Mouse (Mus musculus): ENCODE measurements around the gene Gm38431.

Gm38431 gene

GRCm38 (mm10) chr9:21037481-21037891, 54.3 kb downstream of the Gm38431 start:
- DNase-seq (ENCODE audit: low read depth, low spot score), result no peak
- no peaks in the 10 kb centered on the region; the same call in 1 of the 2 replicates for H3K27me3 ChIP-seq (ENCODE audit: control insufficient read depth, insufficient read depth, low read length, poor library complexity, severe bottlenecking)

GRCm38 (mm10) chr9:21036666-21037065, 55.1 kb downstream of the Gm38431 start:
- Histone ChIP-seq H3K36me3 (ENCODE audit: control insufficient read depth, insufficient read depth, low read length, poor library complexity, severe bottlenecking) (no peaks in the 10 kb centered on the region; the same call in 1 of the 2 replicates), H3K27me3 (ENCODE audit: control insufficient read depth, insufficient read depth, low read length, poor library complexity, severe bottlenecking) (no peaks in the 10 kb centered on the region; the same call in 1 of the 2 replicates)
- no peak for DNase-seq (ENCODE audit: low read depth, low spot score)

More at GRCm38 (mm10) chr9:21037481-21037891, 54.3 kb downstream of the Gm38431 start:
- no peaks in the 10 kb centered on the region; the same call in 1 of the 2 replicates for H3K36me3 ChIP-seq (ENCODE audit: control insufficient read depth, insufficient read depth, low read length, poor library complexity, severe bottlenecking)

GRCm38 (mm10) chr9:21036161-21036560, 55.6 kb downstream of the Gm38431 start:
- no peak for DNase-seq (ENCODE audit: low read depth, low spot score)
- Histone ChIP-seq H3K27me3 (ENCODE audit: control insufficient read depth, insufficient read depth, low read length, poor library complexity, severe bottlenecking) (no peaks in the 10 kb centered on the region; the same call in 1 of the 2 replicates), H3K36me3 (ENCODE audit: control insufficient read depth, insufficient read depth, low read length, poor library complexity, severe bottlenecking) (no peaks in the 10 kb centered on the region; the same call in 1 of the 2 replicates)

- no peaks in the 10 kb centered on the region; the same call in 1 of the 2 replicates for H3K36me3 ChIP-seq (ENCODE audit: control insufficient read depth, insufficient read depth, low read length, poor library complexity, severe bottlenecking)
- H3K27me3 ChIP-seq (ENCODE audit: control insufficient read depth, insufficient read depth, low read length, poor library complexity, severe bottlenecking), result no peaks in the 10 kb centered on the region; the same call in 1 of the 2 replicates
- DNase-seq (ENCODE audit: low read depth, low spot score), result no peak
Observed at GRCm38 (mm10) chr9:21035586-21035985, 56.2 kb downstream of the Gm38431 start.

GRCm38 (mm10) chr9:21034481-21035085, 57.2 kb downstream of the Gm38431 start:
- H3K27me3 ChIP-seq (ENCODE audit: control insufficient read depth, insufficient read depth, low read length, poor library complexity, severe bottlenecking), result no peaks in the 10 kb centered on the region; the same call in 1 of the 2 replicates
- H3K36me3 ChIP-seq (ENCODE audit: control insufficient read depth, insufficient read depth, low read length, poor library complexity, severe bottlenecking), result no peaks in the 10 kb centered on the region; the same call in 1 of the 2 replicates
- DNase-seq (ENCODE audit: low read depth, low spot score), result peak; percentile 33

- DNase-seq (ENCODE audit: low read depth, low spot score), result peak; percentile 91
- no peaks in the 10 kb centered on the region; the same call in 1 of the 2 replicates for H3K27me3 ChIP-seq (ENCODE audit: control insufficient read depth, insufficient read depth, low read length, poor library complexity, severe bottlenecking)
- H3K36me3 ChIP-seq (ENCODE audit: control insufficient read depth, insufficient read depth, low read length, poor library complexity, severe bottlenecking), result no peaks in the 10 kb centered on the region; the same call in 1 of the 2 replicates
Observed at GRCm38 (mm10) chr9:21033136-21033535, 58.7 kb downstream of the Gm38431 start.

- DNase-seq (ENCODE audit: low read depth, low spot score), result no peak
- Histone ChIP-seq H3K27me3 (ENCODE audit: control insufficient read depth, insufficient read depth, low read length, poor library complexity, severe bottlenecking) (no peaks in the 10 kb centered on the region; the same call in 1 of the 2 replicates), H3K36me3 (ENCODE audit: control insufficient read depth, insufficient read depth, low read length, poor library complexity, severe bottlenecking) (peaks cover 3% of the 10 kb centered on the region)
Observed at GRCm38 (mm10) chr9:21032491-21032890, 59.3 kb downstream of the Gm38431 start.

- DNase-seq (ENCODE audit: low read depth, low spot score), result peak; percentile 42
- H3K27me3 ChIP-seq (ENCODE audit: control insufficient read depth, insufficient read depth, low read length, poor library complexity, severe bottlenecking), result no peaks in the 10 kb centered on the region; the same call in 1 of the 2 replicates
- peaks cover 5% of the 10 kb centered on the region for H3K36me3 ChIP-seq (ENCODE audit: control insufficient read depth, insufficient read depth, low read length, poor library complexity, severe bottlenecking)
Observed at GRCm38 (mm10) chr9:21031896-21032351, 59.9 kb downstream of the Gm38431 start, which contains the start of gene Icam5. TSS of gene Icam5 (plus strand) at chr9:21032073.

- H3K36me3 ChIP-seq (ENCODE audit: control insufficient read depth, insufficient read depth, low read length, poor library complexity, severe bottlenecking), result peaks cover 5% of the 10 kb centered on the region
- peak; percentile 74 for DNase-seq (ENCODE audit: low read depth, low spot score)
Observed at GRCm38 (mm10) chr9:21031251-21031895, 60.4 kb downstream of the Gm38431 start.

GRCm38 (mm10) chr9:21030781-21031250, 61.0 kb downstream of the Gm38431 start:
- Histone ChIP-seq H3K27me3 (ENCODE audit: control insufficient read depth, insufficient read depth, low read length, poor library complexity, severe bottlenecking) (no peaks in the 10 kb centered on the region; the same call in 1 of the 2 replicates), H3K36me3 (ENCODE audit: control insufficient read depth, insufficient read depth, low read length, poor library complexity, severe bottlenecking) (peaks cover 9% of the 10 kb centered on the region)
- peak; percentile 97 for DNase-seq (ENCODE audit: low read depth, low spot score)

More at GRCm38 (mm10) chr9:21031251-21031895, 60.4 kb downstream of the Gm38431 start:
- no peaks in the 10 kb centered on the region; the same call in 1 of the 2 replicates for H3K27me3 ChIP-seq (ENCODE audit: control insufficient read depth, insufficient read depth, low read length, poor library complexity, severe bottlenecking)

- peak; percentile 39 for DNase-seq (ENCODE audit: low read depth, low spot score)
- H3K27me3 ChIP-seq (ENCODE audit: control insufficient read depth, insufficient read depth, low read length, poor library complexity, severe bottlenecking), result no peaks in the 10 kb centered on the region
- H3K36me3 ChIP-seq (ENCODE audit: control insufficient read depth, insufficient read depth, low read length, poor library complexity, severe bottlenecking), result peaks cover 11% of the 10 kb centered on the region
Observed at GRCm38 (mm10) chr9:21030055-21030600, 61.7 kb downstream of the Gm38431 start.

GRCm38 (mm10) chr9:21029291-21030054, 62.3 kb downstream of the Gm38431 start, which contains the start of gene Icam4:
TSS of gene Icam4 (plus strand) at chr9:21029373.
- Histone ChIP-seq H3K36me3 (ENCODE audit: control insufficient read depth, insufficient read depth, low read length, poor library complexity, severe bottlenecking) (peaks cover 12% of the 10 kb centered on the region), H3K27me3 (ENCODE audit: control insufficient read depth, insufficient read depth, low read length, poor library complexity, severe bottlenecking) (no peaks in the 10 kb centered on the region)
- DNase-seq (ENCODE audit: low read depth, low spot score), result peak; percentile 80

- peaks cover 12% of the 10 kb centered on the region for H3K36me3 ChIP-seq (ENCODE audit: control insufficient read depth, insufficient read depth, low read length, poor library complexity, severe bottlenecking)
- H3K27me3 ChIP-seq (ENCODE audit: control insufficient read depth, insufficient read depth, low read length, poor library complexity, severe bottlenecking), result no peaks in the 10 kb centered on the region
- DNase-seq (ENCODE audit: low read depth, low spot score), result no peak
Observed at GRCm38 (mm10) chr9:21028560-21029110, 63.2 kb downstream of the Gm38431 start.
